Mouse (Mus musculus) small intestine, adult 2 months (tissue): ENCODE measurements around the gene Ccdc78. TPM values are rescaled to one million over a fixed set of nuclear protein-coding genes. Genes with fewer than 3 reads are reported as not detected.

Source experiments
- H3K27ac ChIP-seq: fragments of 200-500 bp; 2 replicates; pipeline ENCODE4 v1.5.1; 2012; ENCODE audit warnings: low read depth, low read length, control low read depth, inconsistent platforms; ENCODE audit not compliant: insufficient read depth
- H3K27me3 ChIP-seq: fragments of 200-500 bp; 2 replicates; pipeline ENCODE4 v1.6.1; 2012; ENCODE audit warnings: mild to moderate bottlenecking, moderate library complexity, low read length, inconsistent platforms; ENCODE audit not compliant: control insufficient read depth, insufficient read depth
- H3K36me3 ChIP-seq: fragments of 200-500 bp; 2 replicates; pipeline ENCODE4 v1.6.1; 2012; ENCODE audit warnings: mild to moderate bottlenecking, low read length, control low read depth, inconsistent platforms; ENCODE audit not compliant: control insufficient read depth, insufficient read depth
- H3K4me1 ChIP-seq: fragments of 200-500 bp; 2 replicates; pipeline ENCODE4 v1.6.1; 2012; ENCODE audit warnings: low read length, inconsistent platforms, mixed read lengths; ENCODE audit not compliant: control insufficient read depth, insufficient read depth, insufficient read length
- H3K4me3 ChIP-seq: fragments of 200-500 bp; 2 replicates; pipeline ENCODE4 v1.5.1; 2012; ENCODE audit warnings: low read depth, mild to moderate bottlenecking, control low read depth, inconsistent platforms, low read length, moderate library complexity
- CTCF ChIP-seq: fragments of 200-500 bp; IDR thresholded peaks from 2 replicates; pipeline ENCODE4 v1.5.1; 2012; ENCODE audit warnings: low read depth, mild to moderate bottlenecking, control low read depth, inconsistent platforms, low read length, moderate library complexity, mixed read lengths; ENCODE audit not compliant: insufficient replicate concordance, insufficient read length; ENCODE audit errors: extremely low read depth
- POLR2A ChIP-seq: fragments of 200-500 bp; IDR thresholded peaks from 2 replicates; pipeline ENCODE4 v1.6.1; 2012; ENCODE audit warnings: low read depth, mild to moderate bottlenecking, control low read depth, inconsistent platforms, low read length, moderate library complexity
- WGBS: fragments of 180-500 bp; shearing (Covaris S2); methylation state at CpG from one replicate; pipeline ENCODE4 v1.1.7; 2018; 5-methylcytosine and 5-hydroxymethylcytosine counted together
- polyA plus RNA-seq: library from polyadenylated mRNA; depleted of rRNA; stranded (reverse); fragments of >200 nt; gene quantifications from 2 replicates; pipeline ENCODE4 v1.2.3, GENCODE M21; 2012

The Ccdc78 gene
- polyA plus RNA-seq, 1 experiment, result 0.06 TPM

DNA sequence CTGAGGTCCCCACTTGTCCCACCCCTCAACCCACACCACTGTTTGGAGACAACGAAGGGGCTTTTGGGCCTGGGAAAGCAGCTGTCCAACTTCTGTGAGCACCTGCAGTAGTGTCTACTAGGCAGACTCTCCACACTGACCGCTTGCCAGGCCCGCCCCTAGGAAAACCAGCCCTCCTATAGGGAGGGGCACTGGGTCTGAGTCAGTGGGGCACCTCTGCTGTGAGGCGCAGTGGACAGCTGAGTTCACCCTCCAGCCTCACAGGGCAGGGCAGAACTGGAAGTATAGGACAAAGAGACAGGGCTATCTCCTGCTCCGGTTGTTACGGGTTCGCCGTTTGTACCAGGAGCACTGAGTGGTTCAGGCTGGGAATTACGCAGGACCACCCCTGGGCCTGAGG, 32.1 kb upstream of the Ccdc78 start, which contains the start of gene Msln:
Gene Msln, minus strand, starts transcription at position 138 of the 400 bp plus-strand sequence.
- 72% methylated on average over 9 of the region's 9 CpGs for WGBS
- TF ChIP-seq POLR2A (no peak), CTCF (no peak)

DNA sequence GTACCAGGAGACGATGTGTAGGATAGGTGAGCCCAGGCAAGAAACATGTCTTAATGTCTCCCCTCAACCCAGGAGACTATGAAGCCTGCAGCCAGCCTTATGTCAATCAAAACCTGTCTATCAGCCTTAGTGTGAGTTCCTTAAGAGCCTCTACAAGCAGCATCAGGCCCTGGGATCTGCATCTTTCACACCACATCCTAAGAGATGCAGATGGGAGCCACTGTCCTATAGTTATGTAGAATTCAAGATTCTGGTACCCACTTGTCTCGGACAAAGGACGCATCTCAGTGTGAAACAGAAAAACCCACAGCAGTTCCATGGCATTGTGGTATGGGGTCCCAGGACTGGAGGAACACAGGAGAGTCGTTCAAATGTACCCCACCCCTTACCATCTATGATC, 31.3 kb upstream of the Ccdc78 start:
- no peak for TF ChIP-seq POLR2A
- no peak for TF ChIP-seq CTCF

More for the DNA sequence above, 32.1 kb upstream of the Ccdc78 start, which contains the start of gene Msln:
- Histone ChIP-seq H3K27me3 (no peaks in the 10 kb centered on the region), H3K36me3 (no peaks in the 10 kb centered on the region), H3K27ac (no peak within 1 kb of the TSS), H3K4me1 (no peaks in the 10 kb centered on the region), H3K4me3 (no peak within 1 kb of the TSS)

DNA sequence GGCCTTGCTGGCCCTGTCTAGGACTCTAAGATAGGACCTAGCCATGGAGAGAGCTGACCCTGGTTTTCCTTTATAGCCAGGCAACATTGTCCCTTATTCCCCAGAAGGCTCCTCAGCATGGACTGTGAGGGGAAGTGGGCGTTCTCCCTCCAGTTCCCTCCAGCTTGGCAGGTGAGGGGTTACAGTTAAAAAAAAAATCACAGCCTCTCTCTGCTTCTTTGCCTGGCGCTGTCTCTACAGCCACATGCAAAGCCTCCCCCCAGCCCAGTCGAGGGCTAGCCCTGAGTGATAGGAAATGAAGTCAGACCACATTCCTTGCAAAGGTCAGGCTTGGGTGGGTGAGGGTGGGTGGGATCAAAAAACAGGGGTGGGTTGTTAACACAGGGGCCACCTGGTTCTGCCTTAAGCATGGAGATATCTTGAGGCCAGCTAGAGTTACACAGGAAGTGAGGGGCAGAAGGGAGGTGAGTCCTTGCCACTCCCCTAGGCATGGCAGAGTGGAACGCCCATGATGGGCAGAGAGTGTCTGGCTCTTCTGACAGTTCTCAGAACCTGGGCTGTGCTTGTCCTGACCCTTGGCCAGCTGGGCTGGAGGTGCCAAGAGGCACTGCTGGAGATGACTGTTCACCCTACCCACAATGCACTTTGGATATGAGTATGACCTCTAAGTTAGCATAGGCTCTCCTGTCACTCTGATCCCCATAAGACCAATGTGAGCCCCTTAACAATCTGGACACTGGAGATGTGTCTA, 30.6 kb upstream of the Ccdc78 start:
- TF ChIP-seq POLR2A, result no peak
- no peak for TF ChIP-seq CTCF
- Histone ChIP-seq H3K27me3 (no peaks in the 10 kb centered on the region), H3K4me1 (no peaks in the 10 kb centered on the region), H3K27ac (no peak overlapping the region), H3K36me3 (no peaks in the 10 kb centered on the region), H3K4me3 (no peak overlapping the region)
- WGBS, result 19% methylated on average over 4 of the region's 4 CpGs

More for the DNA sequence above, 31.3 kb upstream of the Ccdc78 start:
- WGBS, result 68% methylated on average over 4 of the region's 4 CpGs
- Histone ChIP-seq H3K4me3 (no peak overlapping the region), H3K36me3 (no peaks in the 10 kb centered on the region), H3K27ac (no peak overlapping the region), H3K4me1 (no peaks in the 10 kb centered on the region), H3K27me3 (no peaks in the 10 kb centered on the region)

DNA sequence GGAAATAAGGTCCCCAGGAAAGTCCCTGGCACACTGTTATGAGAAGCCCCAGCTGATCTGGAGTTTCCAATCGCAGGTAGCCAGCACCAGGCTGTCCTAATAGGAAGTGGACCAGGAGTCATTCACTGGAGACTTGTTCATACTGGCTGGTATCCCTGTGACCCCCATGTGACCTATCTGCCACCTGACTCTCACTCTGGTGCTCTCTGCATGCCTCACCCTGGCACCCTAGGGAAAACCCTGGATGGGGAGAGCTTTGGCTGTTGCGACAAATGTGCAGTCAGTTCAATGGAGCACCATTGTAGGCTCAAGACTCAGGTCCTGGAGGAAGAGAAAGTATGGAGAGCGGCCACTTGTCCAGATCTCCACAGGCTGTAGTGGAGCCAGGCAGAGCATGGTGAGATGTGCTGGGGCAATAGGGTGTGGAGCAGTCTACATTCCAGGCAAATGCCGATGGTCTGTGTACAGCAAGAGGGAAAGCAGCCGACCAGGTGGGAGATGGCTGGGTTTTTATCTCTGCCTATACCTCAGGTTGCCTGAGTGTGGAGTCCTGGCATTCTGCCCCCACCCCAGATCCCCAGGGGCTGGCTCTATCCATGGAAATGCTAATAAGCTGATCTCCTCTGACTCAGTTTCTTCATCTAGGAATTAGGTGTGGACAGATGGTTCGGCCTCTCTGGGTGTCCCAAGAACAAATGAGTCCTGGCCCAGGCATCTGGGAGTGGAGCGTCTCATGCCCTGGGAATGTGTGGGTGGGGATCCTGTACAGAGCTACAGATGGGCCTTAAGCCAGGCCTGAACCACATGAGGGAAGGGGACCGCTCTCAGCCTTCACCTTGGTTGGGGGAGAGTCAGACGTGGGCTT, 29.8 kb upstream of the Ccdc78 start:
- Histone ChIP-seq H3K4me1 (no peaks in the 10 kb centered on the region), H3K36me3 (no peaks in the 10 kb centered on the region), H3K27ac (no peak overlapping the region), H3K27me3 (no peaks in the 10 kb centered on the region), H3K4me3 (no peak overlapping the region)
- WGBS, result 63% methylated on average over 9 of the region's 9 CpGs
- TF ChIP-seq CTCF, result no peak
- TF ChIP-seq POLR2A, result no peak

DNA sequence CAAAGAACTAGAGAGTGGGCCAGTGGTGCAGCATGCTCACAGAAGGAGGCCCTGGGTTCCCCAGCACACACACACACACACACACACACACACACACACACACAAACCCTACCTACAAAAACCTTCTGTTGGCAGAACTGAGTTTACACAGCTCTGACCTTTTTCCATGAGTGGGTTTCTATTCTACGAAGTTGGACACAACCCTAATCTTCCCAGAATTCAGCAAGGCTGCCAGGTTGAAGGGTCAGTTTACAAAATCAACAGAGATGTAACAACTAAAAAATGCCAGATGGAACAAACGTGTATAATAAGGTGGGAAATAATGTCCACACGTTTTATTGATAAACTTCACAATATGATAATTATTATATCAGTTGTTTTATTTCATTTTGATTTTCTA, 28.7 kb upstream of the Ccdc78 start:
- Histone ChIP-seq H3K4me3 (no peak overlapping the region), H3K36me3 (no peaks in the 10 kb centered on the region), H3K4me1 (no peaks in the 10 kb centered on the region), H3K27me3 (no peaks in the 10 kb centered on the region), H3K27ac (no peak overlapping the region)
- WGBS, result 49% methylated on average over 3 of the region's 3 CpGs
- TF ChIP-seq CTCF (no peak), POLR2A (no peak)

DNA sequence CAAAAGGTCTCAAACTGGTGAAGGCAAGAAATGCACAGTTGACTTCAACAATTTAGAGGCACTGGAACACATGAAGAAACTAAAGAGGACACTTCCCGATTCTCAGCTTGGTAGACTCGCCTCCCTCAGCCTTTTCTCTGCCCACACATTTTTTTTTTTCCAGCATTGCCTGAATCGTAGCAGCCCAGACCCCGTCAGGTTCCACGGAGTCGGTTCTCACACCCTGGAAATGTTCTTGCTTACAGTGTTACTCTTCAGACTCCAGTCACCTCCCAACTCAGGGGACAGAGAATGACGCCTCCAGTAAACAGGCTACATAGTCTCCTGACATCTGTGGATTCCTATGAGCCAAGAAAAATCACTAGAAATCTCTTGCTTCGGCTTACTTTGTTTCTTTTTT, 26.2 kb upstream of the Ccdc78 start:
- H3K27ac ChIP-seq, result no peak overlapping the region
- no peaks in the 10 kb centered on the region for H3K27me3 ChIP-seq
- H3K4me3 ChIP-seq, result no peak overlapping the region
- 71% methylated on average over 8 of the region's 8 CpGs for WGBS
- H3K4me1 ChIP-seq, result no peaks in the 10 kb centered on the region
- no peaks in the 10 kb centered on the region for H3K36me3 ChIP-seq
- no peak for TF ChIP-seq POLR2A
- no peak for TF ChIP-seq CTCF

DNA sequence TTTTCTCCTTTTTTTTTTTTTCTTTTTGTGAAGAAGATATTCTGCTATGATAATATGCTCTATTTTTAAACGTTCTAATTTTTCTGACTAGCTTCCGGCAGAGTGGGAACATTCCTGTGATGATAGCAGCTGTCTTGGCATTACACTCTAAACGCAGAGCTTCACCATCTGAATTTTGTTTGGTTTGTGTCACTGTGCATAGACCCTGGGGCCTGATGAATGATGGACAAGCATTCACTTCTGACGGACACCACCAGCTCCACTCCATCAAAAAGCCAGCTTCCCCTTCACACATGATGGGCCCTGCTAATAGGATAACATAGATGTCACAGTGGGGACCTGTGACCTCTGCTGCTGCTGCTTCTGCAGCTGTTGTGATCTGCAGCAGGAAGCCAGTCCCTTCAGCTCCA, 24.8 kb upstream of the Ccdc78 start:
- no peaks in the 10 kb centered on the region for H3K27me3 ChIP-seq
- TF ChIP-seq CTCF (no peak), POLR2A (no peak)
- H3K27ac ChIP-seq, result no peak overlapping the region
- H3K36me3 ChIP-seq, result no peaks in the 10 kb centered on the region
- H3K4me1 ChIP-seq, result no peaks in the 10 kb centered on the region
- 44% methylated on average over 4 of the region's 4 CpGs for WGBS
- H3K4me3 ChIP-seq, result no peak overlapping the region
